Mouse (Mus musculus) bone marrow macrophage, adult 2 months (primary cell): Measurements from ENCODE around the gene Arhgef28.

Experiments
- CTCF ChIP-seq: IDR thresholded peaks from 2 replicates; pipeline ENCODE4 v1.5.1; 2012; ENCODE audit warnings: low read depth, mild to moderate bottlenecking, low read length, moderate library complexity
- POLR2A ChIP-seq: IDR thresholded peaks from 2 replicates; pipeline ENCODE4 v1.6.1; 2012; ENCODE audit warnings: mild to moderate bottlenecking, low read depth, low read length, borderline replicate concordance

DNA sequence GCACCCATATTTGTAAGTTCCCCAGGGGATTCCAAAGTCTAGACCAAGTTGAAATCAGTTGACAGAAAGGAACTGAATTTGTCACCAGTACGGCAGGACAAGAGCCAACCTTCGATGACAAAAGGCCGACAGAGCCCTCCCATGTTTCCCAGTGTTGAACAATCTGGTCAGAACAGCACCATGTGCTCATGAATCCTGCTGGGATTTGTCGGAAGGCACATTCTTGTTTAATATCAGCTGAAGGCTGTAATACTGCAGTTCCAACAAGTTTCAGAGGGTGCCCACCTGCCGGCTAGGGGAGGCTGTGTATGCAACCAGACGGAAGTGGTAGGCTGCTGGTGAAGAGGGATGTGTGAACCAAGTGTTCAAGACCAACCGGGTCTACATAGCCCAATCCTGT is 3.9 kb upstream of the Arhgef28 start:
- TF ChIP-seq CTCF (no peak), POLR2A (no peak)
